Mouse (Mus musculus) adrenal gland, postnatal 4 days (tissue): ENCODE data around the gene Trim14. TPM values are rescaled to one million over a fixed set of nuclear protein-coding genes. Genes with fewer than 3 reads are reported as not detected.

ENCODE experiments used
- total RNA-seq, 2 experiments: library from RNA; stranded (reverse); gene quantifications; 2 replicates each; pipeline ENCODE4 v1.2.3; 2021

The Trim14 gene
- total RNA-seq, 2 experiments from 2014 or later = 7.2 to 7.5 TPM

Other genes with a start within 250 kb of the Trim14 start
- gene Foxe1, start 192.5 kb downstream of the Trim14 start, total RNA-seq = not detected
- gene Trmo, start 146.7 kb downstream of the Trim14 start, total RNA-seq = 1 to 10 TPM; 7.4 to 7.8 TPM
- gene Hemgn, start 122.6 kb downstream of the Trim14 start, total RNA-seq = 10 to 100 TPM in 1 of 2 experiments, 1 to 10 TPM in 1; 7.3 to 17.9 TPM
- 100 to 1,000 TPM; 185 to 204 TPM for gene Anp32b, start 85.2 kb downstream of the Trim14 start, total RNA-seq
- 10 to 100 TPM; 51.0 to 51.3 TPM for gene Nans, start 46.9 kb downstream of the Trim14 start, total RNA-seq
- gene Coro2a, start 66.1 kb upstream of the Trim14 start, total RNA-seq = 1 to 10 TPM; 5.1 to 7.0 TPM
- 1 to 10 TPM; 2.8 to 3.9 TPM for gene Tbc1d2, start 114.1 kb upstream of the Trim14 start, total RNA-seq